Mouse (Mus musculus): ENCODE measurements around the gene Cdk5r1. TPM values are rescaled to one million over a fixed set of nuclear protein-coding genes. Genes with fewer than 3 reads are reported as not detected.

Gene Cdk5r1
- polyA plus RNA-seq, 1 experiment from 2014 or later, result 20.9 TPM

- H3K4me2 ChIP-seq (ENCODE audit: low read depth), result no peak overlapping the region
- H3K9me3 ChIP-seq (ENCODE audit: control insufficient read depth, low read length), result no peaks in the 10 kb centered on the region
- peaks cover 9% of the 10 kb centered on the region for H3K4me1 ChIP-seq (ENCODE audit: control insufficient read depth, insufficient read depth, low read length)
Observed at GRCm38 (mm10) chr11:80518421-80519367, 41.9 kb downstream of the Cdk5r1 start.

DNA sequence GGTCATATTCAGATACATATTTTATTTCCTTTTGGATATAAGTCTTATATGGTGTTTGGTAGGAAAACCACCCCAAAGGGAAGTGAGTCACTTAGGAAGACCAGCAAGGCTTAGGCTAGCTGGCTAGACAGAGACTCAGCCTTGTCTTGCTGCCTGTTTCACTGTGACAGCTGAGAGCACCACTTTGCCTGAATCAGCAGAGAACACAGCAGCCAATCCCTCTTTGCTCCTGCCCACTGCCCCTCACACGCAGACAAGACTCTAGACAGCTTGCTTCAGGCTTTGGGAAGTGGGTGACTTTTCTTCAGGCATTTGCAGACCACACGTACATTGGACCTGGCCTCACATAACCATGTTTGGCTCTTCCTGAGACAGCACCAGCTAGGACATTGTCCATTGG is 44.3 kb downstream of the Cdk5r1 start:
- Histone ChIP-seq H3K4me2 (ENCODE audit: low read depth) (no peak overlapping the region), H3K4me3 (ENCODE audit: low read depth, low read length) (no peak overlapping the region), H3K27me3 (ENCODE audit: control insufficient read depth, insufficient read depth, low read length) (peaks cover under 1% of the 10 kb centered on the region; the same call in 1 of the 2 replicates), H3K4me1 (ENCODE audit: control insufficient read depth, insufficient read depth, low read length) (peaks cover 9% of the 10 kb centered on the region), H3K9ac (ENCODE audit: low read length) (no peak overlapping the region), H3K9me3 (ENCODE audit: control insufficient read depth, low read length) (no peaks in the 10 kb centered on the region), H3K27ac (ENCODE audit: low read depth, low read length) (no peak overlapping the region), H3K36me3 (ENCODE audit: control insufficient read depth, insufficient read depth, low read length) (no peaks in the 10 kb centered on the region)
- ATAC-seq (ENCODE audit: insufficient read depth, low FRiP score, low TSS enrichment), result no peak
- no peak for DNase-seq (ENCODE audit: low spot score)
- WGBS, result 77% methylated on average over 2 of the region's 2 CpGs

More at GRCm38 (mm10) chr11:80518421-80519367, 41.9 kb downstream of the Cdk5r1 start:
- Histone ChIP-seq H3K4me3 (ENCODE audit: low read depth, low read length) (no peak overlapping the region), H3K27ac (ENCODE audit: low read depth, low read length) (peak overlapping the region; percentile 56; the same call in 1 of the 2 replicates), H3K9ac (ENCODE audit: low read length) (no peak overlapping the region), H3K36me3 (ENCODE audit: control insufficient read depth, insufficient read depth, low read length) (no peaks in the 10 kb centered on the region), H3K27me3 (ENCODE audit: control insufficient read depth, insufficient read depth, low read length) (peaks cover 2% of the 10 kb centered on the region; the same call in 1 of the 2 replicates)
- ATAC-seq (ENCODE audit: insufficient read depth, low FRiP score, low TSS enrichment), result peak; percentile 89
- peak; percentile 69 for DNase-seq (ENCODE audit: low spot score)
- 26% methylated on average over 9 of the region's 9 CpGs for WGBS

DNA sequence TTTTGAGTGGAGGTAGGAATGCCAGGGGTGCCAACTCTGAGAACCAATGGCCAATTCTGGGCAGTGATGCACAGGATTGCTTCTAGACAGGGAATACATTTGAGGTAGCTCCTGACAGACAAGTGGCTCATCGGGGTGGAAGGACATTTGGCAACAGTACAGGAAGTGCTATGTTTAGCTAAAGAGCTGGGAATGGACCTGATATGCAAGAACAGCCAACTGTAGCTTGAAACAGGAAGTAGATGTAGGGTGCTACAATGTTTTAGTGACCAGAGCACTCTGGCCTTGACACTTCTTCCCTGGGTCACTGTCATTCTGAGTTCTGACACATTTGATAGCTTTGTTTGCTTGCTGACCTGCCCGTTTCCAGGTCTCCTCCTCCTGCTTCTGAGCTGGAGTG is 46.0 kb downstream of the Cdk5r1 start:
- no peak overlapping the region for H3K27ac ChIP-seq (ENCODE audit: low read depth, low read length)
- H3K9me3 ChIP-seq (ENCODE audit: control insufficient read depth, low read length), result no peaks in the 10 kb centered on the region
- no peak overlapping the region for H3K9ac ChIP-seq (ENCODE audit: low read length)
- H3K4me3 ChIP-seq (ENCODE audit: low read depth, low read length), result no peak overlapping the region
- ATAC-seq (ENCODE audit: insufficient read depth, low FRiP score, low TSS enrichment) (no peak), DNase-seq (ENCODE audit: low spot score) (no peak)
- H3K4me1 ChIP-seq (ENCODE audit: control insufficient read depth, insufficient read depth, low read length), result peaks cover 9% of the 10 kb centered on the region
- WGBS, result 78% methylated on average over 2 of the region's 2 CpGs
- H3K36me3 ChIP-seq (ENCODE audit: control insufficient read depth, insufficient read depth, low read length), result no peaks in the 10 kb centered on the region
- H3K4me2 ChIP-seq (ENCODE audit: low read depth), result no peak overlapping the region
- H3K27me3 ChIP-seq (ENCODE audit: control insufficient read depth, insufficient read depth, low read length), result no peaks in the 10 kb centered on the region

DNA sequence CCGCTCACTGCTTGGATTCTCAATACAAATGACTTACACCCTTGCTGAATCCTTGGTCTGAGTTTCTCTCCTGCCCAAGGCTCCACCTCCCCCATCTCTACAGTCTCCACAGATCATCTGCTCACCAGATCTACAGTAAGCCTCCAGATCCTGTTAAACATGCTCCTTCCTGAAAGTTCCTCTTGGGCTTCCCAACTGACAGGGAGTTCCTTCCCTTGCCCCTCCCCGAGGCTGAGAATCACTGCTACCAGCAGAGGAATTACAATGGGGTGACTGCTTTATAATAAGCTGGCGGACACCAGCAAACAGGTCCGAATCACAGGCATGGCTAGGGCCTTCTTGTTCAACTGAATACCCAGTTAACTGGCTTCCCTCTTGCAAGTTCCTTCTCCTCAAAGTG is 46.6 kb downstream of the Cdk5r1 start:
- peaks cover 9% of the 10 kb centered on the region for H3K4me1 ChIP-seq (ENCODE audit: control insufficient read depth, insufficient read depth, low read length)
- ATAC-seq (ENCODE audit: insufficient read depth, low FRiP score, low TSS enrichment), result no peak
- H3K9me3 ChIP-seq (ENCODE audit: control insufficient read depth, low read length), result no peaks in the 10 kb centered on the region
- H3K36me3 ChIP-seq (ENCODE audit: control insufficient read depth, insufficient read depth, low read length), result no peaks in the 10 kb centered on the region
- WGBS, result 72% methylated on average over 4 of the region's 4 CpGs
- no peak overlapping the region for H3K9ac ChIP-seq (ENCODE audit: low read length)
- H3K4me3 ChIP-seq (ENCODE audit: low read depth, low read length), result no peak overlapping the region
- DNase-seq (ENCODE audit: low spot score), result no peak
- H3K27me3 ChIP-seq (ENCODE audit: control insufficient read depth, insufficient read depth, low read length), result no peaks in the 10 kb centered on the region
- H3K27ac ChIP-seq (ENCODE audit: low read depth, low read length), result no peak overlapping the region
- no peak overlapping the region for H3K4me2 ChIP-seq (ENCODE audit: low read depth)

GRCm38 (mm10) chr11:80524213-80524612 is 47.4 kb downstream of the Cdk5r1 start:
- no peak for ATAC-seq (ENCODE audit: insufficient read depth, low FRiP score, low TSS enrichment)
- Histone ChIP-seq H3K9me3 (ENCODE audit: control insufficient read depth, low read length) (no peaks in the 10 kb centered on the region), H3K9ac (ENCODE audit: low read length) (no peak overlapping the region), H3K36me3 (ENCODE audit: control insufficient read depth, insufficient read depth, low read length) (no peaks in the 10 kb centered on the region), H3K27ac (ENCODE audit: low read depth, low read length) (no peak overlapping the region), H3K4me2 (ENCODE audit: low read depth) (no peak overlapping the region), H3K4me1 (ENCODE audit: control insufficient read depth, insufficient read depth, low read length) (peaks cover 2% of the 10 kb centered on the region; the same call in 1 of the 2 replicates), H3K4me3 (ENCODE audit: low read depth, low read length) (no peak overlapping the region), H3K27me3 (ENCODE audit: control insufficient read depth, insufficient read depth, low read length) (no peaks in the 10 kb centered on the region)
- no peak for DNase-seq (ENCODE audit: low spot score)
- 90% methylated on average over 5 of the region's 5 CpGs for WGBS

- H3K36me3 ChIP-seq (ENCODE audit: control insufficient read depth, insufficient read depth, low read length), result no peaks in the 10 kb centered on the region
- ATAC-seq (ENCODE audit: insufficient read depth, low FRiP score, low TSS enrichment), result no peak
- H3K9ac ChIP-seq (ENCODE audit: low read length), result no peak overlapping the region
- no peak overlapping the region for H3K4me3 ChIP-seq (ENCODE audit: low read depth, low read length)
- H3K27me3 ChIP-seq (ENCODE audit: control insufficient read depth, insufficient read depth, low read length), result no peaks in the 10 kb centered on the region
- no peak overlapping the region for H3K27ac ChIP-seq (ENCODE audit: low read depth, low read length)
- no peaks in the 10 kb centered on the region for H3K4me1 ChIP-seq (ENCODE audit: control insufficient read depth, insufficient read depth, low read length)
- DNase-seq (ENCODE audit: low spot score), result no peak
- no peak overlapping the region for H3K4me2 ChIP-seq (ENCODE audit: low read depth)
- H3K9me3 ChIP-seq (ENCODE audit: control insufficient read depth, low read length), result no peaks in the 10 kb centered on the region
Observed at GRCm38 (mm10) chr11:80527697-80528096, 50.9 kb downstream of the Cdk5r1 start.

- no peaks in the 10 kb centered on the region for H3K9me3 ChIP-seq (ENCODE audit: control insufficient read depth, low read length)
- H3K27me3 ChIP-seq (ENCODE audit: control insufficient read depth, insufficient read depth, low read length), result no peaks in the 10 kb centered on the region
- no peak overlapping the region for H3K4me2 ChIP-seq (ENCODE audit: low read depth)
- no peaks in the 10 kb centered on the region for H3K4me1 ChIP-seq (ENCODE audit: control insufficient read depth, insufficient read depth, low read length)
- H3K36me3 ChIP-seq (ENCODE audit: control insufficient read depth, insufficient read depth, low read length), result no peaks in the 10 kb centered on the region
- H3K9ac ChIP-seq (ENCODE audit: low read length), result no peak overlapping the region
- no peak for DNase-seq (ENCODE audit: low spot score)
- no peak for ATAC-seq (ENCODE audit: insufficient read depth, low FRiP score, low TSS enrichment)
- H3K4me3 ChIP-seq (ENCODE audit: low read depth, low read length), result no peak overlapping the region
- WGBS, result 86% methylated on average over 8 of the region's 8 CpGs
- no peak overlapping the region for H3K27ac ChIP-seq (ENCODE audit: low read depth, low read length)
Observed at GRCm38 (mm10) chr11:80529149-80529548, 52.3 kb downstream of the Cdk5r1 start.
